Mouse (Mus musculus): ENCODE measurements around the gene Inhbb.

GRCm38 (mm10) chr1:119420189-119420983 lies 1.7 kb downstream of the Inhbb start:
- TF ChIP-seq EP300 (optimal IDR thresholded peaks at IDR 0.05), result no peak
- TF ChIP-seq CTCF (IDR thresholded peaks at IDR 0.05; ENCODE audit: low read depth), result no peak
